Mouse (Mus musculus): ENCODE measurements around the gene Ptbp3.

DNA sequence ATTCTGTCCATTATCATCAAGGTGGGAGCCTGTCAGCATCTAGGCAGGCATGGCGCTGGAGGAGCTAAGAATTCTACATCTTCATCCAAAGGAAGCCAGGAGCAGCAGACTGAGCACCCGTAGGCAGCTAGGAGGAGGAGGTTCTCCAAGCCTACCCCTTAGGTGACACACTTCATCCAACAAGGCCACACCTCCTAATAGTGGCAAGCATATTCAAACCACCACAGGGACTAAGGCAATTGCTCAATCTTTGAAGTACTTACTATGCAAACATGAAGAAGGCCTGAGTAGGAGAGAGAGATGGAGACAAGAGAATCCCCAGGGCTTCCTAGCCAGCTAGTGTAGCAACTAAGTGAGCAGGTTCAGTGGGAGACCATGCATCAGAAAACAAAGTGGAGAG, 58.1 kb downstream of the Ptbp3 start:
- no peak for TF ChIP-seq CTCF (IDR thresholded peaks at IDR 0.05; ENCODE audit: low read depth, low read length)
- TF ChIP-seq POLR2A (IDR thresholded peaks at IDR 0.05; ENCODE audit: extremely low read depth, insufficient read depth, low read length) = no peak
